Mouse (Mus musculus): ENCODE measurements around the gene Trank1. TPM values are rescaled to one million over a fixed set of nuclear protein-coding genes. Genes with fewer than 3 reads are reported as not detected.

The Trank1 gene
- polyA plus RNA-seq, 1 experiment from 2014 or later: 0.34 TPM

DNA sequence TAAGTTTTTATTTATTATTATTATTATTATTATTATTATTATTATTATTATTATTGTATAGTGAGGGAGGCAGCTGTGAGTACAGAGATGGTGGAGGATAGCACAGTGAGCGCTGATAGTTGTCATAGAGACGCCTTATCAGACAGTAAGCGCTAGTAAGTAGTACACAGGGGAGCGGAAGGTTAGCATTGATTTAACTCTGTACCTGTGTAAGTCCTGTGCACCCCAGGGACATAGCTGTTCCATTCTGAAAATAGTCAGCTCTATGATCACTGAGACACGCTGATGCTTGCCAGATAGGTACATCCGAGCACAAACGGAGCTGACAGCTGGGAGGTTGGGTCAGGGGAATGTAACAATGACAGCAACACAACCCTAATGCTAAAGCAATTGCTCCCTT lies 39.7 kb downstream of the Trank1 start:
- Histone ChIP-seq H3K4me2 (no peak overlapping the region), H3K27me3 (ENCODE audit: insufficient read depth, low read length) (no peaks in the 10 kb centered on the region), H3K9ac (no peak overlapping the region), H3K4me3 (ENCODE audit: low read depth, low read length) (no peak overlapping the region), H3K9me3 (ENCODE audit: low read depth, low read length) (no peaks in the 10 kb centered on the region), H3K36me3 (ENCODE audit: insufficient read depth) (no peaks in the 10 kb centered on the region), H3K27ac (ENCODE audit: low read depth) (no peak overlapping the region), H3K4me1 (ENCODE audit: insufficient read depth) (no peaks in the 10 kb centered on the region)
- TF ChIP-seq CTCF (IDR thresholded peaks at IDR 0.05; ENCODE audit: low read depth): no peak
- WGBS: 64% methylated on average over 7 of the region's 7 CpGs
- DNase-seq: no peak
- ATAC-seq (ENCODE audit: insufficient read depth): no peak

GRCm38 (mm10) chr9:111351641-111352040 lies 40.1 kb downstream of the Trank1 start:
- WGBS: 47% methylated on average over 1 of the region's 1 CpGs
- Histone ChIP-seq H3K4me3 (ENCODE audit: low read depth, low read length) (no peak overlapping the region), H3K36me3 (ENCODE audit: insufficient read depth) (no peaks in the 10 kb centered on the region), H3K4me2 (no peak overlapping the region), H3K4me1 (ENCODE audit: insufficient read depth) (no peaks in the 10 kb centered on the region), H3K27me3 (ENCODE audit: insufficient read depth, low read length) (no peaks in the 10 kb centered on the region), H3K9ac (no peak overlapping the region), H3K9me3 (ENCODE audit: low read depth, low read length) (no peaks in the 10 kb centered on the region), H3K27ac (ENCODE audit: low read depth) (no peak overlapping the region)
- DNase-seq (no peak), ATAC-seq (ENCODE audit: insufficient read depth) (no peak)
- TF ChIP-seq CTCF (IDR thresholded peaks at IDR 0.05; ENCODE audit: low read depth): no peak

DNA sequence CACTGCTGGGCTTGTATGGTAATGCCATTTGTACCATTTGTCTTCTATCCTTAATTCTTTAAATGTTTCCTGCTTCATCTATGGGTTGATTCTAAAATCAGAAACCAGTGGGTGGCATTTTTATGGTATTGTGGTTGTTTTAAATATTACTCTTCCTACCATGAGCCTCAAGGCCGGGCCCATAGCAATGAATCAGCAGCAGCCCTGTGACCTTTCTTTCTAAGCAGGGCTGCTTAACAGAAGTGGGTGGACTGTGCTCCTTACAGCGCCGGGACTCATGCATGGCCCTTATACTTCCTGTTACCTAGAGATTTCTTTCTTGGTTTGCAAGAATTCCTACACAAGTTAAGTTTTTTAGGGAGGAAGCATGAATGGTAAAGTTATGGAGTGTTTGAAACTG lies 41.1 kb downstream of the Trank1 start:
- Histone ChIP-seq H3K9me3 (ENCODE audit: low read depth, low read length) (no peaks in the 10 kb centered on the region), H3K4me1 (ENCODE audit: insufficient read depth) (no peaks in the 10 kb centered on the region), H3K9ac (no peak overlapping the region), H3K27ac (ENCODE audit: low read depth) (no peak overlapping the region), H3K4me2 (no peak overlapping the region), H3K36me3 (ENCODE audit: insufficient read depth) (no peaks in the 10 kb centered on the region), H3K27me3 (ENCODE audit: insufficient read depth, low read length) (no peaks in the 10 kb centered on the region), H3K4me3 (ENCODE audit: low read depth, low read length) (no peak overlapping the region)
- TF ChIP-seq CTCF (IDR thresholded peaks at IDR 0.05; ENCODE audit: low read depth): no peak
- ATAC-seq (ENCODE audit: insufficient read depth): no peak
- no peak for DNase-seq
- WGBS: 73% methylated on average over 3 of the region's 3 CpGs

DNA sequence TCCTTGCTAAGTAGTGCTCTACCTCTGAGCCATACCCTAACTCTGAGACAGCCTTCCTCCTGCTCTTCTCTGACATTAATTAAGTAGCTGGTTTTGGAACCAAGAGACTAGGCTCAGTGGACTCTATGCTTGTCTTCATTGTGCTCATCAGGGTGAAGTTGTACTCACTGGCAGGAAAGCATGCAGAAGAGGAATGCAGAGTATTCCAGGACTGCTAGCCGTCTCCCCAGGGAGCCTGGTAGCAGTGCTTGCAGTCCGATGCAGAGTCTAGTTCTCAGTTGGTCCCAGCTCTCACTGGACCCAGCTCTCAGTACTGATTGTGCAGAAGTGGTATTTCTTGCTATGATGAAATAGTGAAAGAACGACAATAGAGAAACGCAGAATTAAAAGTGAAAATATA lies 43.5 kb downstream of the Trank1 start:
- WGBS: 49% methylated on average over 4 of the region's 4 CpGs
- H3K27me3 ChIP-seq (ENCODE audit: insufficient read depth, low read length): no peaks in the 10 kb centered on the region
- H3K27ac ChIP-seq (ENCODE audit: low read depth): no peak overlapping the region
- H3K36me3 ChIP-seq (ENCODE audit: insufficient read depth): no peaks in the 10 kb centered on the region
- no peak overlapping the region for H3K4me3 ChIP-seq (ENCODE audit: low read depth, low read length)
- ATAC-seq (ENCODE audit: insufficient read depth): no peak
- TF ChIP-seq CTCF (IDR thresholded peaks at IDR 0.05; ENCODE audit: low read depth): no peak
- no peaks in the 10 kb centered on the region for H3K9me3 ChIP-seq (ENCODE audit: low read depth, low read length)
- H3K4me2 ChIP-seq: no peak overlapping the region
- H3K4me1 ChIP-seq (ENCODE audit: insufficient read depth): no peaks in the 10 kb centered on the region
- no peak for DNase-seq
- H3K9ac ChIP-seq: no peak overlapping the region

DNA sequence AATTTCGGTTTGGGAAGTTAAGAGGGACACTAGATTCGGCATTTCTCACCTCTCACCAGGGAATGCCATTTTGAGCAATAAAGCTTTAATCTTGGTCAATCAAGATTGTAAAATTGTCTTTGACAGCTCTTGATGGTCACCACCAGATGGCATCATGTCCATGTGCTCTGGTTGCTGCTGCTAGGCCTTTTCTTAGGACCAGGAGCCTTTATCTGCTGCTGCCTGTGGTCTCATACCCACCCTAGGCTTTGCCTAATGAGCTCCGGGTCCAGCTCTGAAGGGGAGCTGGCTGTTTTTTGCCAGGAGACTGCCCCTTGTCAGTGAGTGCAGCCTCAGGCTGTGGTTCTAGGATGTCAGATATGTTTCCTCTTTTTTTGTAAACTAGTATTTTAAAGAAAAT lies 44.8 kb downstream of the Trank1 start:
- DNase-seq: peak; percentile 69
- WGBS: 37% methylated on average over 3 of the region's 3 CpGs
- H3K27me3 ChIP-seq (ENCODE audit: insufficient read depth, low read length): no peaks in the 10 kb centered on the region
- peak; percentile 76 for TF ChIP-seq CTCF (IDR thresholded peaks at IDR 0.05; ENCODE audit: low read depth)
- no peak overlapping the region for H3K27ac ChIP-seq (ENCODE audit: low read depth)
- no peak overlapping the region for H3K9ac ChIP-seq
- H3K36me3 ChIP-seq (ENCODE audit: insufficient read depth): no peaks in the 10 kb centered on the region
- H3K9me3 ChIP-seq (ENCODE audit: low read depth, low read length): no peaks in the 10 kb centered on the region
- peak; percentile 58; the same call in 1 of the 2 replicates for ATAC-seq (ENCODE audit: insufficient read depth)
- no peak overlapping the region for H3K4me3 ChIP-seq (ENCODE audit: low read depth, low read length)
- no peaks in the 10 kb centered on the region for H3K4me1 ChIP-seq (ENCODE audit: insufficient read depth)
- no peak overlapping the region for H3K4me2 ChIP-seq

GRCm38 (mm10) chr9:111363656-111364055 lies 52.1 kb downstream of the Trank1 start:
- no peak overlapping the region for H3K4me3 ChIP-seq (ENCODE audit: low read depth, low read length)
- H3K9me3 ChIP-seq (ENCODE audit: low read depth, low read length): no peaks in the 10 kb centered on the region
- H3K9ac ChIP-seq: no peak overlapping the region
- DNase-seq (no peak), ATAC-seq (ENCODE audit: insufficient read depth) (no peak)
- 68% methylated on average over 7 of the region's 7 CpGs for WGBS
- H3K4me1 ChIP-seq (ENCODE audit: insufficient read depth): no peaks in the 10 kb centered on the region
- no peak overlapping the region for H3K4me2 ChIP-seq
- no peak overlapping the region for H3K27ac ChIP-seq (ENCODE audit: low read depth)
- no peaks in the 10 kb centered on the region for H3K27me3 ChIP-seq (ENCODE audit: insufficient read depth, low read length)
- no peaks in the 10 kb centered on the region for H3K36me3 ChIP-seq (ENCODE audit: insufficient read depth)
- TF ChIP-seq CTCF (IDR thresholded peaks at IDR 0.05; ENCODE audit: low read depth): no peak

DNA sequence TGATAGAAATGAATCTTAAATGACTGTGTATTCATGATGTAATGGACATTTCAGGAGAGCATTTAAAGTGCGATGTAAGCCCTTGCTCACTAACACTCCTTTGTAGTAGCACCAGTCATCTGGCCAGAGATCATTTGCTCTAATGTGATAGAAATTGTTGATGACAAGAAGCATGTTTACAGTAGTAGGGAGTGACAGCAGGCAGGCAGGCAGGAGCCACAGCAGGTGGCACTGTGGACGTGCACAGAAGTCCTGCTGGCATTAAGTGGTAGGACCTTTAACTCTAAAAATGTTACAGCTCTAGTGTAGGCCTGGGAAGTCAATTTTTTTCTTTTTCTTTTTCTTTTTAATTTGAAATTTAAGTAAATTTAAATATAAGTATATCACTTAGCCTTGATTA lies 56.2 kb downstream of the Trank1 start:
- TF ChIP-seq CTCF (IDR thresholded peaks at IDR 0.05; ENCODE audit: low read depth): no peak
- 41% methylated on average over 2 of the region's 2 CpGs for whole genome bisulfite sequencing
- Histone ChIP-seq H3K36me3 (ENCODE audit: insufficient read depth) (no peaks in the 10 kb centered on the region), H3K4me3 (ENCODE audit: low read depth, low read length) (no peak overlapping the region), H3K9me3 (ENCODE audit: low read depth, low read length) (no peaks in the 10 kb centered on the region), H3K4me1 (ENCODE audit: insufficient read depth) (no peaks in the 10 kb centered on the region), H3K9ac (no peak overlapping the region), H3K27me3 (ENCODE audit: insufficient read depth, low read length) (no peaks in the 10 kb centered on the region), H3K4me2 (no peak overlapping the region), H3K27ac (ENCODE audit: low read depth) (no peak overlapping the region)
- ATAC-seq (ENCODE audit: insufficient read depth) (no peak), DNase-seq (no peak)

- 83% methylated on average over 3 of the region's 3 CpGs for WGBS
These were observed 60.5 kb downstream of the Trank1 start for GRCm38 (mm10) chr9:111372079-111372478.

More at GRCm38 (mm10) chr9:111372079-111372478, 60.5 kb downstream of the Trank1 start:
- H3K4me2 ChIP-seq: no peak overlapping the region
- ATAC-seq (ENCODE audit: insufficient read depth): no peak
- H3K4me1 ChIP-seq (ENCODE audit: insufficient read depth): no peaks in the 10 kb centered on the region
- H3K9me3 ChIP-seq (ENCODE audit: low read depth, low read length): no peaks in the 10 kb centered on the region
- H3K4me3 ChIP-seq (ENCODE audit: low read depth, low read length): no peak overlapping the region
- no peak overlapping the region for H3K27ac ChIP-seq (ENCODE audit: low read depth)
- H3K36me3 ChIP-seq (ENCODE audit: insufficient read depth): no peaks in the 10 kb centered on the region
- no peak for TF ChIP-seq CTCF (IDR thresholded peaks at IDR 0.05; ENCODE audit: low read depth)
- H3K9ac ChIP-seq: no peak overlapping the region
- no peak for DNase-seq
- no peaks in the 10 kb centered on the region for H3K27me3 ChIP-seq (ENCODE audit: insufficient read depth, low read length)

All from lung, embryonic 14.5 days (tissue).